Mouse (Mus musculus) megakaryocyte, adult 5-6 weeks (primary cell): ENCODE measurements around the gene 1700028P14Rik. TPM values are rescaled to one million over a fixed set of nuclear protein-coding genes. Genes with fewer than 3 reads are reported as not detected.

Source experiments
- total RNA-seq, 2 experiments: library from RNA; stranded (forward) in 1 of 2; stranded (reverse) in 1 of 2; fragments of 153-499, 151-499 nt in 1 of 2; fragments of 221-1000, 200-1000 nt in 1 of 2; gene quantifications; 2 replicates each; pipeline versions ENCODE4 v1.2.3 to v1.2.4; 2015 to 2017

The 1700028P14Rik gene
- total RNA-seq, 2 experiments from 2014 or later = not detected

Other genes starting within 250 kb of the 1700028P14Rik start
- gene Mamdc2, start 204.4 kb downstream of the 1700028P14Rik start, total RNA-seq (2015) = not detected in 2 replicates
- not detected in 2 replicates for gene Mamdc2, start 204.4 kb downstream of the 1700028P14Rik start, total RNA-seq (2017)
- gene Ptar1, start 34.6 kb upstream of the 1700028P14Rik start, total RNA-seq (2015) = 9.9 and 10.6 TPM in 2 replicates
- gene Ptar1, start 34.6 kb upstream of the 1700028P14Rik start, total RNA-seq (2017) = 8.8 and 12.1 TPM in 2 replicates
- gene Apba1, start 106.1 kb upstream of the 1700028P14Rik start, total RNA-seq (2015) = 27.8 and 32.7 TPM in 2 replicates
- gene Apba1, start 106.1 kb upstream of the 1700028P14Rik start, total RNA-seq (2017) = 26.5 and 30.9 TPM in 2 replicates